Mouse (Mus musculus): ENCODE measurements around the gene Henmt1. TPM values are rescaled to one million over a fixed set of nuclear protein-coding genes. Genes with fewer than 3 reads are reported as not detected.

Henmt1 gene
- polyA plus RNA-seq, 1 experiment: not detected

- Histone ChIP-seq H3K27ac (ENCODE audit: control insufficient read depth, insufficient read depth, low read depth, low read length, poor library complexity) (peak overlapping the region; percentile 98), H3K4me1 (ENCODE audit: control insufficient read depth, insufficient read depth, low read length) (peaks cover 2% of the 10 kb centered on the region), H3K4me3 (replicated peaks; ENCODE audit: control insufficient read depth, low read depth, low read length) (peak overlapping the region; percentile 75)
- TF ChIP-seq POLR2A (IDR thresholded peaks at IDR 0.05; ENCODE audit: borderline replicate concordance, control insufficient read depth, low read depth, low read length) (no peak), CTCF (IDR thresholded peaks at IDR 0.05; ENCODE audit: control insufficient read depth, insufficient read depth, low read length) (no peak)
- under 1% methylated on average over 32 of the region's 32 CpGs for WGBS
Measured at GRCm38 (mm10) chr3:108910303-108911080, 29.2 kb upstream of the Henmt1 start.

- Histone ChIP-seq H3K4me1 (ENCODE audit: control insufficient read depth, insufficient read depth, low read length) (peaks cover 2% of the 10 kb centered on the region), H3K27ac (ENCODE audit: control insufficient read depth, insufficient read depth, low read depth, low read length, poor library complexity) (peak overlapping the region; percentile 98), H3K4me3 (replicated peaks; ENCODE audit: control insufficient read depth, low read depth, low read length) (peak overlapping the region; percentile 75)
- WGBS: under 1% methylated on average over 44 of the region's 44 CpGs
- TF ChIP-seq POLR2A (IDR thresholded peaks at IDR 0.05; ENCODE audit: borderline replicate concordance, control insufficient read depth, low read depth, low read length) (no peak), CTCF (IDR thresholded peaks at IDR 0.05; ENCODE audit: control insufficient read depth, insufficient read depth, low read length) (peak; percentile 63)
Measured at GRCm38 (mm10) chr3:108911081-108911547, 28.6 kb upstream of the Henmt1 start.

GRCm38 (mm10) chr3:108911548-108912413, 27.9 kb upstream of the Henmt1 start, which contains the start of gene Prpf38b:
Gene Prpf38b, minus strand, starts transcription at chr3:108911727.
- under 1% methylated on average over 53 of the region's 53 CpGs for WGBS
- peak within 1 kb of the TSS; percentile 98 for H3K27ac ChIP-seq (ENCODE audit: control insufficient read depth, insufficient read depth, low read depth, low read length, poor library complexity)
- TF ChIP-seq CTCF (IDR thresholded peaks at IDR 0.05; ENCODE audit: control insufficient read depth, insufficient read depth, low read length) (no peak), POLR2A (IDR thresholded peaks at IDR 0.05; ENCODE audit: borderline replicate concordance, control insufficient read depth, low read depth, low read length) (peak; percentile 92)
- peak within 1 kb of the TSS; percentile 75 for H3K4me3 ChIP-seq (replicated peaks; ENCODE audit: control insufficient read depth, low read depth, low read length)
- H3K4me1 ChIP-seq (ENCODE audit: control insufficient read depth, insufficient read depth, low read length): peaks cover 2% of the 10 kb centered on the region

GRCm38 (mm10) chr3:108915999-108916398, 23.7 kb upstream of the Henmt1 start:
- TF ChIP-seq CTCF (IDR thresholded peaks at IDR 0.05; ENCODE audit: control insufficient read depth, insufficient read depth, low read length) (no peak), POLR2A (IDR thresholded peaks at IDR 0.05; ENCODE audit: borderline replicate concordance, control insufficient read depth, low read depth, low read length) (no peak)
- Histone ChIP-seq H3K4me3 (replicated peaks; ENCODE audit: control insufficient read depth, low read depth, low read length) (no peak overlapping the region), H3K4me1 (ENCODE audit: control insufficient read depth, insufficient read depth, low read length) (peaks cover 2% of the 10 kb centered on the region), H3K27ac (ENCODE audit: control insufficient read depth, insufficient read depth, low read depth, low read length, poor library complexity) (no peak overlapping the region)
- WGBS: 87% methylated on average over 1 of the region's 1 CpGs

- WGBS: 39% methylated on average over 4 of the region's 4 CpGs
- TF ChIP-seq CTCF (IDR thresholded peaks at IDR 0.05; ENCODE audit: control insufficient read depth, insufficient read depth, low read length) (no peak), POLR2A (IDR thresholded peaks at IDR 0.05; ENCODE audit: borderline replicate concordance, control insufficient read depth, low read depth, low read length) (no peak)
- no peak overlapping the region for H3K4me3 ChIP-seq (replicated peaks; ENCODE audit: control insufficient read depth, low read depth, low read length)
- peaks cover 2% of the 10 kb centered on the region for H3K4me1 ChIP-seq (ENCODE audit: control insufficient read depth, insufficient read depth, low read length)
- H3K27ac ChIP-seq (ENCODE audit: control insufficient read depth, insufficient read depth, low read depth, low read length, poor library complexity): no peak overlapping the region
Measured at GRCm38 (mm10) chr3:108916857-108917256, 22.8 kb upstream of the Henmt1 start.

GRCm38 (mm10) chr3:108917986-108918385, 21.7 kb upstream of the Henmt1 start:
- TF ChIP-seq CTCF (IDR thresholded peaks at IDR 0.05; ENCODE audit: control insufficient read depth, insufficient read depth, low read length) (no peak), POLR2A (IDR thresholded peaks at IDR 0.05; ENCODE audit: borderline replicate concordance, control insufficient read depth, low read depth, low read length) (no peak)
- no peak overlapping the region for H3K27ac ChIP-seq (ENCODE audit: control insufficient read depth, insufficient read depth, low read depth, low read length, poor library complexity)
- 78% methylated on average over 3 of the region's 3 CpGs for WGBS
- no peaks in the 10 kb centered on the region for H3K4me1 ChIP-seq (ENCODE audit: control insufficient read depth, insufficient read depth, low read length)
- no peak overlapping the region for H3K4me3 ChIP-seq (replicated peaks; ENCODE audit: control insufficient read depth, low read depth, low read length)

- WGBS: 83% methylated on average over 1 of the region's 1 CpGs
- Histone ChIP-seq H3K4me1 (ENCODE audit: control insufficient read depth, insufficient read depth, low read length) (no peaks in the 10 kb centered on the region), H3K27ac (ENCODE audit: control insufficient read depth, insufficient read depth, low read depth, low read length, poor library complexity) (no peak overlapping the region), H3K4me3 (replicated peaks; ENCODE audit: control insufficient read depth, low read depth, low read length) (no peak overlapping the region)
- TF ChIP-seq CTCF (IDR thresholded peaks at IDR 0.05; ENCODE audit: control insufficient read depth, insufficient read depth, low read length): no peak
- no peak for TF ChIP-seq POLR2A (IDR thresholded peaks at IDR 0.05; ENCODE audit: borderline replicate concordance, control insufficient read depth, low read depth, low read length)
Measured at GRCm38 (mm10) chr3:108918852-108919251, 20.8 kb upstream of the Henmt1 start.
